Mouse (Mus musculus): ENCODE data around the gene Arhgef38.

Gene Arhgef38

GRCm38 (mm10) chr3:133163913-133164406, 70.8 kb downstream of the Arhgef38 start:
- DNase-seq = no peak

GRCm38 (mm10) chr3:133163174-133163573, 71.6 kb downstream of the Arhgef38 start:
- DNase-seq = no peak

GRCm38 (mm10) chr3:133161407-133161806, 73.3 kb downstream of the Arhgef38 start:
- no peak for DNase-seq

- DNase-seq = no peak
Observed at GRCm38 (mm10) chr3:133158260-133158659, 76.5 kb downstream of the Arhgef38 start.

GRCm38 (mm10) chr3:133154683-133155082, 80.1 kb downstream of the Arhgef38 start:
- no peak for DNase-seq

GRCm38 (mm10) chr3:133153629-133154028, 81.1 kb downstream of the Arhgef38 start:
- no peak for DNase-seq

GRCm38 (mm10) chr3:133152831-133153230, 81.9 kb downstream of the Arhgef38 start:
- no peak for DNase-seq

- DNase-seq = no peak
Observed at GRCm38 (mm10) chr3:133151629-133152028, 83.1 kb downstream of the Arhgef38 start.

GRCm38 (mm10) chr3:133144511-133145147, 90.1 kb downstream of the Arhgef38 start:
- no peak for DNase-seq

- no peak for DNase-seq
Observed at GRCm38 (mm10) chr3:133141877-133142276, 92.9 kb downstream of the Arhgef38 start.

- DNase-seq = no peak
Observed at GRCm38 (mm10) chr3:133132611-133133010, 102.1 kb downstream of the Arhgef38 start.

GRCm38 (mm10) chr3:133131372-133131771, 103.4 kb downstream of the Arhgef38 start:
- no peak for DNase-seq

- no peak for DNase-seq
Observed at GRCm38 (mm10) chr3:133113281-133113680, 121.5 kb downstream of the Arhgef38 start.

- peak in 1 of 2 experiments; percentile 32 for DNase-seq
Observed at GRCm38 (mm10) chr3:133111741-133112140, 123.0 kb downstream of the Arhgef38 start.

GRCm38 (mm10) chr3:133109844-133110243, 124.9 kb downstream of the Arhgef38 start:
- DNase-seq = no peak

GRCm38 (mm10) chr3:133108731-133109130, 126.0 kb downstream of the Arhgef38 start:
- DNase-seq = peak; percentile 13 to 27

- DNase-seq = no peak
Observed at GRCm38 (mm10) chr3:133104436-133104835, 130.3 kb downstream of the Arhgef38 start.

GRCm38 (mm10) chr3:133103768-133104167, 131.0 kb downstream of the Arhgef38 start:
- no peak for DNase-seq

- DNase-seq = no peak
Observed at GRCm38 (mm10) chr3:133098909-133099308, 135.8 kb downstream of the Arhgef38 start.

- DNase-seq = no peak
Observed at GRCm38 (mm10) chr3:133098336-133098735, 136.4 kb downstream of the Arhgef38 start.

GRCm38 (mm10) chr3:133097936-133098335, 136.8 kb downstream of the Arhgef38 start:
- no peak for DNase-seq

- DNase-seq = no peak
Observed at GRCm38 (mm10) chr3:133094305-133094704, 140.4 kb downstream of the Arhgef38 start.

- DNase-seq = no peak
Observed at GRCm38 (mm10) chr3:133092936-133093335, 141.8 kb downstream of the Arhgef38 start.

- no peak for DNase-seq
Observed at GRCm38 (mm10) chr3:133092274-133092853, 142.4 kb downstream of the Arhgef38 start.

Measured in lung, postnatal 4 days (tissue).